Mouse (Mus musculus): ENCODE measurements around the gene Zfp423.

The Zfp423 gene

GRCm38 (mm10) chr8:87944225-87944934, 15.0 kb downstream of the Zfp423 start:
- no peak for DNase-seq (ENCODE audit: low spot score)

DNA sequence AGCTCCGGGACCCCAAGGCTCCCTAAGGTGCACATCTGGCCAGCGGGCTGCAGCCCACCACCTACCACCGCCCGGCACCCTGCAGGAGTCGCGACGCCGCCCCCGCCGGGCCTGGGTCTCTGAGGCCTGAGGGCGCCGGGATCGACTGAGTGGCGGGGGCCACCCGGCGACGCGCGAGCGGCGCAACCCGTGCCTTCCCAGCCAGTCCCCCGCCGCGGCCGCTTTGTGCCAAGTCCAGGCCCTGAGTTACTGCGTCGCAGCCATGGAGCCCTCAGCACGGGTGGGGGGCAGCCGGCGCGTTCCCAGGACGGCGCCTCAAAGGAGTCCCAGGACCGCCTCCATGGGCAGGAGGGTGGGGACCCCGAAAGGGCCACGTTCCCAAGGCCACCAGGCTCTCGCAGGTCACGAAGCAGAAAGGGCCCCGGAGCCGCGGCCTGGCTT, 15.7 kb downstream of the Zfp423 start:
- no peak for DNase-seq (ENCODE audit: low spot score)

DNA sequence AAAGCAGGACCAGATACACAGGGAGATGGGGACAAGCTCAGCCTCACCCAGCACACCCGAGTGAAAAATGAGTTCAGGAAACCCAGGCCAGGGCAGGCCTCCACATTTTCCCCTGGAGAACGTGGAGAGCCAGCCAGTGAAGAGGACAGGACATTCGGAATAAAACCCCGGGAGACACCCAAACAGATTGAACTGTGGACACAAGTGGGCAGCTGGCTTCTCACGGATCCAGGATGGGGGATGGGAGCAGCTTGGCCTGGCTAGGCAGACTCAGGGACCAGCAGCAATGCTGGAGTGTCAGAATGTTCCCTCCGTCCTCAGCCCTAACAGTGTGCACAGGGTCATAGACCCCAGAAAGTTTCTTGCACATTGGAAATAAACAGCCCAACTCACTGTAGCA, 18.7 kb downstream of the Zfp423 start:
- no peak for DNase-seq (ENCODE audit: low spot score)

GRCm38 (mm10) chr8:87939308-87939936, 20.0 kb downstream of the Zfp423 start:
- no peak for DNase-seq (ENCODE audit: low spot score)

DNA sequence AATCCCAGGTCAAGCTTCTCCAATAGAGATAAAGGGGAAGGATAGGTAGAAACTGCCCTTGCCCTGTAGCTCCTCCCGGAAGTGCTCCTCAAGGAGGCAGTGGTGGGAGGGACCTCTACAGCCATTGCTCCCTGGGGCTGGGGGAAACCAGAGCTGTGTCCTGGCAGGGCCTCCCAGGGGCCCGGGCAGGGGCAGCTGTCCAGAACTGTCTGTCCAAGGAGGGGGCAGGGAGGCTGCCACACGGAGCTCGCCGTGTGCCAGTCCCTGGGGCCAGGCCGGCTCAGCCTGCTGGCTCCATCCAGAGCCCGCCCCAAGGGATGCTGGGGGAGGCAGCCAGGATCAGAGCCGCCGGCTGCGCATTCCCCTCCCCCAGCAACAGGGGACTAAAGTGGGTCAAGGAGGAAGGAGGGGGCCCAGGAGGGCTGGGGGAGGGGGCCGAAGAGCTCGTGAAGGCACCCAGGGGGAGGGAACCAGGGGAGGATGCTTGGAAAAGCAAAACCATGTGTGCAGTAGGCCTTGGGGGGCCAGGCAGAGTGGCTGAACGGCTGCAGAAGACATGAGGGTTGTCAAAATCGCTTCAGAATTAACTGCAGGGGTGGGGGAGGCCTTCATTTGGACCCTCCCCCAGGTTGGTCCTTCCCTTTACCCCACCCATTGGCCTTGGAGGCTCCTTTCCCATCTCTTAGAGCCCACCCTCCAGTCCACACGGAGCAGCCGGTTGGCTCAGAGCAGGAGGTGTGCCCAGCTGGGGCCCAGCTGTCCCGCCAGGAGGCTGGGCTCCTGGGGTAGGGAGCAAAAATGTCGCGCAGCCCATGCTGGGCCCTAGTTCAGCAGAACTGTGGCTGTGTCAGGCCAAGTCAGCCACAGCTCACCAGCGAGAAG, 20.8 kb downstream of the Zfp423 start:
- DNase-seq (ENCODE audit: low spot score) = peak; percentile 33

GRCm38 (mm10) chr8:87937211-87937610, 22.2 kb downstream of the Zfp423 start:
- no peak for DNase-seq (ENCODE audit: low spot score)

DNA sequence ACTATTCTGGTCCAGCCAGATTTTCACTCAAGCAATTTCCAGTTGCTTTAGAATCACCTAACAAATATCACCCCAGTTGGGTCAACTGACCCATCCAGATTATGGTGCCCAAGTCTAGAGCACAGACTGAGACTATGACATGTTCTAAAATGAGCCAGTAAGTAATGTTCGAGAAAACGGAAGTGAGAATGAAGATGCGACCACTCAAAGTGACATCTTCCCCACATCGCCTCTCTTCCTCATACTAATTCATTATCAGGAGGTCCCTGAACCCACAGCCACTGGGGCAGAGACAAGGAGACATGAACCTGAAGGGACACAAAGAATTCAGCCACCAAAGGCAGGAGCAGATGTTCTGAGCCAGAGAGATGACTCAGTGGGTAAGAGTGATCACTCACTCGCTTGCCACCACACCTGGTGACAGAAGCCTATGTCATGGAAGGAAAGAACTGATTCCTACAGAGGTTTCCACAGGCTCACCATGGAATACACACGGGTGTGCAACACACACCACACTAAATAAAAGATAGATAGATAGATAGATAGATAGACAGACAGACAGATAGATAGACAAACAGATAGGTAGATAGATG, 24.2 kb downstream of the Zfp423 start:
- no peak for DNase-seq (ENCODE audit: low spot score)

GRCm38 (mm10) chr8:87934175-87934574, 25.2 kb downstream of the Zfp423 start:
- no peak for DNase-seq (ENCODE audit: low spot score)

DNA sequence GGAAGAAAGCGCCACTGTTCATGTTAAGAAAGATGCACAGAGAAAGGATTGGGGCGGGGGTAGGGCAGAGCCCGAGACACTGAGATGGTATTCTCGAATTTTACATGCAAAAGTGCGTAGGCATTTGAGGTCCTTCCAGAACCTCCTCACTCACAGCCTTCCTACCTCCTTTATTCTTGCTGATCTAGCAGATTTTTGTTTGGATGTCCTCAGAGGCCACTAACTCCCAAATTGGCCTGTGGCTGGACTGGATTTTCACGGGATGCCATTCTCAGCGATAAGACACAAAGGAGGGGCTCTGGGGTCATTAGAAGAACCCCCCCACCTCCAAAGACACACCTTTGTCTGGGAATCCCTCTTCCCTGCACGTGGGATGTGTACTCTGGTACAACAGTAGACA, 25.6 kb downstream of the Zfp423 start:
- no peak for DNase-seq (ENCODE audit: low spot score)

DNA sequence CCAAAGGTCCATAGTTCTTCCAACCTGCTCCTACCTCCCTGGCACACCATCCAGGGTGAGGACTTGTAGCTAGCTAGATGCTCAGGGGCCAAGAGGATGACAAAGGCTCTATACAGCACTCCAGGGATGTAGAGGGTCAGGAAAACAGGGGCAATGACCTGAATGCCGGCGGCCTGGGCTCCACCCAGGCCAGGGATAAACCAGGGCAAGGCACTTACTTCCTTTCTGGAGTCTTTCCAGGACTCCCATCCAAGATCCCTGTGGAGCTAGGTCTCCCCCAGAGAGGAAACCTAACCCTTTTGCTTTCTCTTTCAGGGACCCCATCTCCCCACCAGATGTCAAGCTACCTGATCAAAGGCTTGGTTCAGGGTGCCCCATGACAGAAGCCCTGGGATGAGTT, 30.5 kb downstream of the Zfp423 start:
- no peak for DNase-seq (ENCODE audit: low spot score)

DNA sequence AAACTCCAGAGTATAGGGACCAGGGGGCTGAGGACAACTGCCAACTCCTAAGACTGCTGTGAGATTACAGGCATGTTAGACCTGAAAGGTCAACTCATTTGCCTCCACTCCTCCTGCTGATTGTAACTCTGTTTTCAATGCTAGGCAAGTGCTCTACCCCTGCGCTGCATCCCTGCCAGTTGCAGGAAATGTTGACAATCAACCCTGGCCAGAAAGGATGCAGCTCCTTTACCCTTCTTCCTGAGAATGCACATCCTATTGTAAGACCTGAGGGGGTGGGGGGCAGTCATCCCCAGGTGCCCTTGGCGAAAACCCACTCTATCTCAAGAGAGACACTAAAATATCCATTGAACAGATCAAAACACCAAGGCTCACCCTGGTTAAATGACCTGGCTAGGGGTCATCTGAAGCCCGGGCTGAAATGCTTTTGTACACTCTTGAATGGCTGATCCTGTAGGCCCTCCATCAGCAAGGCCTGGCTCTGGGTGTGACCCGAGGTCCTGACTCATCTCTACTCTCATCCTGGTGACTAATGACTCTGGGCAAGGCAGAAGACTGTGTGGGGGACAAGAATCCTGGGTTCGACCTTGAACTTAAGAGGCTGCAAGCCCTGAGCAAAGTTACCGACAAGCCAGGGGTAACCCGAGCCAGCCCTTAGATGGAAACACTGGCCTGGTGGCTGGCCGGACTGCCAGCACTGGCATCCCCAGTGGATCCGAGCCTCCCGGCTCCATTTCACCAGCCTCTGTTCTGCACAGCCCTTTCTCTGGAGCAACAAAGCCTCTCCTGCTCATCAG, 32.2 kb downstream of the Zfp423 start:
- no peak for DNase-seq (ENCODE audit: low spot score)

DNA sequence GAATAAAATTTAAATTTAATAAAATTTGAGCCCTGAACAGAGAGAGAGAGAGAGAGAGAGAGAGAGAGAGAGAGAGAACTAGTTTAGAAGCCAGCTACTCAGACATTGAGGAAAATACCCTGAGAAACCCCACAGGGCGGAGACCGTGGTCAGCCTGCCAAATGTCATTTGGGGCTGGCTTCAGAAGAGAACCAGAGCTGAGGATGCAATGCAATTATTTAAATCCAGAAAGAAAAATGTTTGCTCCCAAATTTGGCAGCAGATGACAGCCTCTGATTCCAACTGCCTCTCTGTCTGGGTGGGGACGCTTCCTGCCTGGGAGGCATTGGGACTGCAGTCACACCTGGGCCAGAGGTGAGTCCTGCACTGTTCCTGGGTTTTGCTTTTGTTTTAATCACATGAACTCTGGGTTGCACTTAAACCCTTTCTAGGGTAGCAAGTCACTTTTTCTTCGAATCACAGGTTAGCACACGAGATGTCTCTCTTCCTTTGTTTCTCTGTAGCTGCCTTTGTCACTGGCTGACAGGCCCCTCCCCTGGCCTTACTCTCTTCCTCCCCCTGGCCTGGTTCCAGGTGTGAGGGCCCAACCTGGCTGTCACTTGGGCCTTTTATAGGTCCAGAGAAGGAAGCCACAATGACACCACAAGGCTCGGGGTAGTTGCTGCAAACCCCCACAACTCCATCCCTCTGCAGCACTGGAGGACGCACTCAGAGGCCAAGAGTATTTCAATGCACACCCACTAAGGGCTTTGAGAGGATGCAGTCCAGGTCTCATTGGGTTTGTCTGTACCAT, 33.1 kb downstream of the Zfp423 start:
- DNase-seq (ENCODE audit: low spot score) = no peak

DNA sequence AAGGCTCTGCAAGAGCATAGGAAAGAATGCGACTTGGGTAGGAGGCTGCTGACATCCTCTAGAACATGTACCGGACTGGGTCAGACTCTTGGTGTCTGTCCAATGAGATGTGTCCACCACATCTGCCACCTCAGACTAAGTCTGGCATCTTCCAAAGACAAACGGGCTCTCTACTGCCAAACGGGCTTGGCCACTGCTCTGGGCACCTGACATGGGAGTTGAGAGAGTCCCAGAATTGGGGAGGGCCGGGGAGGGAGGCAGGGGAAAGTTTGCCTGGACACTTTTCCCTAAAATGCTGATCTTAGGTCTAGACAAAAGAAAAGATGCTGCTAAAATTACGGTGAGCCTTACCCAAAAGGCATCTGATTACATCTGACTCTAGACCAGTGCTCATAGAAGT, 36.5 kb downstream of the Zfp423 start:
- no peak for DNase-seq (ENCODE audit: low spot score)

DNA sequence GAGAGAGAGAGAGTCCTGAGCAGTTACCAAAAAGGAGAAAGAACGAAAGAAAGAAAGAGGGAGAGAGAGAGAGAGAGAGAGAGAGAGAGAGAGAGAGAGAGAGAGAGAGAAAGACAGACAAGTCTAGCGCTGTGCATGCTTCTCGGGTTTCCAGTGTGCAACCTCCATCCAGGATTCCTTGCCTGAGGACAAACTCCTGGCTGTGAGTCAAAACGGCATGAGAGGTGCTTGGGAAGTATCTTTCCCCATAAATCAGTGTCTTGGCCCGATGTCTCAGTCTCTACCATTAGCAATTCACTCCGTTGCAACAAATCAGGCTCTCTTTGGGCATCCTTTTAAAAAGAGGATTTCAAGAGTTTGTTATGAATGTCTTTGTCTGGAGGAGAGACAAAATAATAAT, 36.9 kb downstream of the Zfp423 start:
- DNase-seq (ENCODE audit: low spot score) = peak; percentile 48

DNA sequence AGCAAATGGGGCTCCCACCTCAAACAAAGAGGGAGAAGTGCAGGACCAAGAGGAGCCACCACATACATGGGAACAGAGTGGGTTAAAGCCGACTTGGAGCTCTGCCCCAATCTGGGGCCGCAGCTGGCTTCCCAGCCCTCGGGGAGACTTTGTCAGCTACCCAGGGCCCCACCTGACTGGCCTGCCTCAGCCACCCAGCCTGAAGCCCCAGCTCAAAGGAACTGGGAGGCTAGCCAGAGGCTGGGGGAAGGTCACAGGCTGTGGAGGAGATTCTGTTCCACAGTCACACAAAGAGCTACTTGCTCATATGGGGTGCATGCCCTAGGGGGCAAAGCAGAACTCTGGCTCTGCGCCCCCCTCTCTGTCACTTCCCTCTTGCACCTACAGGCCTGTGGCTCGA, 41.4 kb downstream of the Zfp423 start:
- no peak for DNase-seq (ENCODE audit: low spot score)

DNA sequence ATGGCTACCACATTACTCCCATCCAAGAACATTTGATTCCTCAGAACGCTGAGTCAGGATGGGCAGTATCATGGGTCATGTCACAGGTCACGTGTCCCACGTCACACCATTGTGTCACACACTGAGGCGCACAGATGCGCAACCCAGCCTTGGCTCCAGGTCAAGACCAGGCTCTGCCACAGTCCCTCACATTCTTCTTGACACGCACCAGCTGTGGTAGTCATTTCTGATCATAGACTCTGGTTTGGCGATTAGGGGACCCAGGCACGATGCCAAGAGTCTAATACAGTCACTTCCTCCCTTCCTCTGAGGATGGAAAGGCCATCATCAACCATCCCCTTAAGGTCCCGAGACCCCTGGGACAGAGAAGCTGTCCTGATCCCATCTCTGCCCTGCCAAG, 43.6 kb downstream of the Zfp423 start:
- no peak for DNase-seq (ENCODE audit: low spot score)

DNA sequence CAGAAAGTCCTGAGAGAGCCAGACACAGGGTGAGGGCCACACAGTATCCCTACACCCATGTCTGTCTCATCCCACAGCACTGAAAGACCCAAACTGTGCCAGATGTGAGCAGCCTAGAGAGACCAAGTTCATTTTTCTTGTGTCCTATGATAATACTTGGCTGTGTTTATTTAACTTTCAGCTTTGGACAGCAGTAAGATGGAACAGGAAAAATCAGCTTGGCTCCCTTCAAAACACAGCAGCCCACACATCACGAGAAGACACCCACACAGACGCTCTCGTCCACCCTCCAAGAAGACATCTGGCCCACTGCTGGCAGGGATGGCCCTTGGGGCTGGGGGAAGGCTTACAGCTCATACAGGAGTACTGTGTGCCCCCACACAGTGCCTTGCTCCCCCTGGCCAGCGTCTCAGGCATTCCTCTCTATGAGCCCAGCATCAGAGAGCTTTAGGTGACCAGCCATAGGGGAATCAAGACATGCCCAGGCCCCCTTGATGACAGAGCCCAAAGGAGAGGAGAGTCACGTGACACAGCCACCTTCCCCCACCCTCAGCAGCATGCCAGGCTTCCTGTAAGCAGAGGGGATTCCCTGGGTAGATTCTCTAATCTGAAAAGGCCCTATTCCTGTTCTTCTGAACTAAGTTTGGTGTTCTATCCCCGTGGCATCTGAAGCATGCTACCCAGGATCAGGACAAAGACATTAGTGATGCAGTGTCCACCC, 45.0 kb downstream of the Zfp423 start:
- DNase-seq (ENCODE audit: low spot score) = no peak

GRCm38 (mm10) chr8:87908940-87909339, 50.5 kb downstream of the Zfp423 start:
- no peak for DNase-seq (ENCODE audit: low spot score)

GRCm38 (mm10) chr8:87905404-87905803, 54.0 kb downstream of the Zfp423 start:
- DNase-seq (ENCODE audit: low spot score) = no peak

DNA sequence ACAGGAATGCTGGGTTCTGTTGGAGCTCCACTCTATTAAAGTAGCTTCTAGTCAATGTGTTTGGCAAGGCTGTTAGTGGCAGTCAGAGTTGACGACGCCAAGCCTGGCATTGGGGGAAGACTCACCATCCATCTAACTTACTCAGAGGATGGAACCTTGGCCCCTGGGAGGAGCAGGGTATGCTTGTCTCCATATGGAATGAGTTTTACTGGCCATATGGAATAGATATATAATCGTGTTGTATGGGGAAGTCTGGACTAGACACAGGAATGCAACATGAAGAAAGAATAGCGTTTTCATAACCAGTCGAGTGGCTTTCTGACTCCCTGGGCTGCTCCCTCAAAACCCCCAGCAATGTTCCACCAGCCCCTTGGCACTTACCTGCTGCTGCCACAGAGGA, 55.3 kb downstream of the Zfp423 start:
- DNase-seq (ENCODE audit: low spot score) = no peak

Measured in urinary bladder, postnatal 14 days (tissue).